Mouse (Mus musculus): ENCODE results near the gene Zdhhc4. TPM values are rescaled to one million over a fixed set of nuclear protein-coding genes. Genes with fewer than 3 reads are reported as not detected.

Gene Zdhhc4
- polyA plus RNA-seq (2015; fragmentation: Nextera tagmentation; extraction: Ambion mirVana): 72.3 and 78.7 TPM in 2 replicates

DNA sequence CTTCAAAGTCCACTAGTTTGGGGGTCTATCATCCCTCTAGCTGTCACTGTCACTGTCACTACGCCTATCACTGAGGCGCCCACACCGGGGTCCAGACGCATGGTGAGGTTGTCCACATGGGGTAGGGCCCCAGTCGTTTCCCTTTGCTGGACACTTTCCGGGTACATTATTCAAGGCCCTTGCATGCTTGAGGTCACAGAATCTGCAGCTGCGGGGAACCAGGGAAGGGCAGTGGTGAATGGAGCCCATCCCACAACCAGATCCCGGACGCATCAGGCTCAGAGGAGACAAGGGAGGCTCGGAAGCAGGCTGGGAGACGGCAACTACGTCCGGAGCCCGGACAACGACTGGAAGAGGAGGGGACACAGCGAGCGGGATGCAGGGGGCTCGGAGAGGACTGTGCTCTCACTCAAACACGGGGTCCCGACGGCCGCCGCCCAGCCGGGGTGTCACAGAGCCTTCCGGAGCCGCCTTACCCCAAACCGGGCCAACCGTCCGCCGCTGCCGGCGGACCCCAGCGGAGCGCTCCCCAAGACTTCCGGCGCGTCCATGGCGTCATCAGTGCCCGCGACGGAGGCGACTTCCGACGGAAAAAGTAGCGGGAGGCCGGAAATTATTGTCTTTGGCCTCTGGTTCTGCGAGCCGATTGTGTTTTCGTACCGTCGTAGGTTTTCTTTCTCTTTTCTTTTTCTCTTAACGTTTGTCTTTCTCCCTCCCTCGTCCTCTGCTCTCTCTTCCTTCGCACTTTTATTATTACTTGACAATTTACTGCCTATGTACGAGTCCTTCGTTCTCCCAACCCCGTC, at the start of gene Zdhhc4:
Zdhhc4 (minus strand) TSS at position 567 of the 806 bp plus-strand sequence.
- under 1% methylated on average over 57 of the region's 57 CpGs for WGBS
- Histone ChIP-seq H3K9me3 (no peaks in the 10 kb centered on the region), H3K36me3 (peaks cover 27% of the 10 kb centered on the region), H3K27ac (peak within 1 kb of the TSS; percentile 77), H3K4me1 (peaks cover 18% of the 10 kb centered on the region), H3K27me3 (no peaks in the 10 kb centered on the region), H3K4me3 (peak within 1 kb of the TSS; percentile 94), H3K4me2 (peak within 1 kb of the TSS; percentile 86), H3K9ac (peak within 1 kb of the TSS; percentile 85)
- no peak for ATAC-seq (ENCODE audit: insufficient number of reproducible peaks, low FRiP score, low TSS enrichment, low read depth)

DNA sequence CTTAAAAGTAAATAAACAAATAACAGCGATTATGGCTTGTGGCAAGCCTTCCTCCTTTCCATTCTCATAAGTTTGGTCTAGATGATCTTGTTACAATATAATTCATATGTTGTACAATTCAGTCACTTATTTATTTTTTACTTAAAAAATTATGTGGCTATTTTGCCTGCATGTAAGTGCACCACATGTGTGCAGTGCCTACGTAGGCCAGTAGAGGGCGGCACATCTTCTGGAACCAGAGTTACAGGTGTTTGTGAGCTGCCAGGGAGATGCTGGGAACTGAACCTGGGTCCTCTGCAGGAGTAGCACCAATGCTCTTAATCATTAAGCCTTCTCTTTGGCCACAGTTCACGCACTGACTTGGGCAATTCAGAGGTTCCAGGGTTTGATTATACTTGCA, 47.1 kb upstream of the Zdhhc4 start:
- H3K4me2 ChIP-seq: no peak overlapping the region
- H3K4me3 ChIP-seq: no peak overlapping the region
- H3K4me1 ChIP-seq: peaks cover 8% of the 10 kb centered on the region; the same call in 1 of the 2 replicates
- WGBS: 84% methylated on average over 4 of the region's 4 CpGs
- no peaks in the 10 kb centered on the region for H3K36me3 ChIP-seq
- H3K27ac ChIP-seq: no peak overlapping the region
- peaks cover 52% of the 10 kb centered on the region for H3K27me3 ChIP-seq
- no peaks in the 10 kb centered on the region for H3K9me3 ChIP-seq
- H3K9ac ChIP-seq: no peak overlapping the region
- no peak for ATAC-seq (ENCODE audit: insufficient number of reproducible peaks, low FRiP score, low TSS enrichment, low read depth)

DNA sequence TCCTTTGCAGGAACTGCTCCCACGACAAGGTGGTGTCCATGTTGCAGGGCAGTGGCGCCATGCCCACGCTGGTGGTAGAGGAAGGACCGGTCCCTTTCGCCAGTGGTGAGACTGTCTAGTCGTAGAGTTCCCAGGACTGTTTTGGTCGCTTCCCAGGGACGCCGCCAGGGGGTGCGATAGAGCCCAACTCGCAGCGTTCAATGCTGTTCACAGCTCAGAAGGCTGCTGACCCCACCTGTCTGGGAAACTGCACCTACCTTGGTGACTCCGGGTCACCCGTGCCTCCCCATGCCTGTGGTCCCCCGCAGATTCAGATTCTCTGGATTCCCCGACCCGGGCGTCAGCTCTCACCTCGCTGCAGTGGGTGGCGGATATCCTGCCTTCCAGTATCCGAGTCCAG, 46.2 kb upstream of the Zdhhc4 start:
- 7% methylated on average over 21 of the region's 21 CpGs for WGBS
- peak overlapping the region; percentile 32 for H3K4me2 ChIP-seq
- no peak overlapping the region for H3K9ac ChIP-seq
- H3K4me3 ChIP-seq: 0 out of 2 replicates have a peak overlapping the region, but pooled peaks have one; percentile 11
- peak overlapping the region; percentile 60; the same call in 1 of the 2 replicates for H3K27ac ChIP-seq
- peaks cover 8% of the 10 kb centered on the region; the same call in 1 of the 2 replicates for H3K4me1 ChIP-seq
- peaks cover 62% of the 10 kb centered on the region for H3K27me3 ChIP-seq
- no peaks in the 10 kb centered on the region for H3K36me3 ChIP-seq
- H3K9me3 ChIP-seq: no peaks in the 10 kb centered on the region
- ATAC-seq (ENCODE audit: insufficient number of reproducible peaks, low FRiP score, low TSS enrichment, low read depth): no peak

DNA sequence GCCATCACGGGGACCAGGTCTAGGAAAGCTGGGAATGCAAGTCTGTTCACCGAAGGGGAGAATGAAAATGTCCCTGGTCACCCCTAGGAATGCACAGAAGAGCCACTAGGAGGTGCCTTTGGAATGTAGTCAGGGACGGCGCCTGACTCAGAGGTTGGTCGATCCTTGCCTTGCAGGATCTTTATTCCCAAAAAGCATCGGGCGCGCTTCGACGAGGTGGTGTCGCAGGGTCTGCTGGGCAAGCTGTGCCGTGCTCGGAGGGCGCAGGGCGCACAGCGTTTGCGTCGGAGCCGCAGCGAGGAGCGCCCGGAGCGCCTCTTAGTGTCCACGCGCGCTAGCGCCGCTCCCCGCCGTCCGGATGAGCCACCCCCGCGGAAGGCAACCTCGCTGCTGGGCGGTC, 43.8 kb upstream of the Zdhhc4 start:
- no peaks in the 10 kb centered on the region for H3K36me3 ChIP-seq
- H3K27me3 ChIP-seq: peaks cover 86% of the 10 kb centered on the region
- H3K4me2 ChIP-seq: peak overlapping the region; percentile 67
- H3K4me3 ChIP-seq: peak overlapping the region; percentile 37
- no peaks in the 10 kb centered on the region for H3K9me3 ChIP-seq
- H3K4me1 ChIP-seq: peaks cover 13% of the 10 kb centered on the region
- 0 out of 2 replicates have a peak overlapping the region, but pooled peaks have one; percentile 3 for H3K9ac ChIP-seq
- 1% methylated on average over 35 of the region's 35 CpGs for WGBS
- ATAC-seq (ENCODE audit: insufficient number of reproducible peaks, low FRiP score, low TSS enrichment, low read depth): no peak
- no peak overlapping the region for H3K27ac ChIP-seq

DNA sequence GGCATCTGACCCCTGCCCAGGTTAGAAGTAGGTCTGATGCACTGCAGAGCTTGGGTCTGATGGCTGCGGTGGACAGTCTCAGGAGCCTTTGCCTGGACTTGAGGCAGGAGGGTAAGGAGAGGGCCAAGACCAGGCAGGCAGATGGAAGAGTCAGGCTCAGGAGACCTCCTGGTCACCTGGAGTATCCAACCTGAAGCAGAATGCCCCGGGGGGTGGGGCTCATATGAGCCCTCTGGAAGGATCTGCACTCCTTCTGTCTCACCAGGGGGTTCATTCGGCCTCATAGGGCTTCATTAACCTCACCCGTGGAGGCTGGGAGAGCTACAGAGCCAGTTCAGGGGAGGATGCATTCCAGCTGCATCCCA, 42.1 kb upstream of the Zdhhc4 start:
- no peak for ATAC-seq (ENCODE audit: insufficient number of reproducible peaks, low FRiP score, low TSS enrichment, low read depth)
- H3K4me2 ChIP-seq: no peak overlapping the region
- no peak overlapping the region for H3K4me3 ChIP-seq
- no peak overlapping the region for H3K9ac ChIP-seq
- 46% methylated on average over 4 of the region's 4 CpGs for WGBS
- H3K27ac ChIP-seq: no peak overlapping the region
- H3K27me3 ChIP-seq: peaks cover 91% of the 10 kb centered on the region
- H3K36me3 ChIP-seq: no peaks in the 10 kb centered on the region
- no peaks in the 10 kb centered on the region for H3K9me3 ChIP-seq
- H3K4me1 ChIP-seq: peaks cover 13% of the 10 kb centered on the region

DNA sequence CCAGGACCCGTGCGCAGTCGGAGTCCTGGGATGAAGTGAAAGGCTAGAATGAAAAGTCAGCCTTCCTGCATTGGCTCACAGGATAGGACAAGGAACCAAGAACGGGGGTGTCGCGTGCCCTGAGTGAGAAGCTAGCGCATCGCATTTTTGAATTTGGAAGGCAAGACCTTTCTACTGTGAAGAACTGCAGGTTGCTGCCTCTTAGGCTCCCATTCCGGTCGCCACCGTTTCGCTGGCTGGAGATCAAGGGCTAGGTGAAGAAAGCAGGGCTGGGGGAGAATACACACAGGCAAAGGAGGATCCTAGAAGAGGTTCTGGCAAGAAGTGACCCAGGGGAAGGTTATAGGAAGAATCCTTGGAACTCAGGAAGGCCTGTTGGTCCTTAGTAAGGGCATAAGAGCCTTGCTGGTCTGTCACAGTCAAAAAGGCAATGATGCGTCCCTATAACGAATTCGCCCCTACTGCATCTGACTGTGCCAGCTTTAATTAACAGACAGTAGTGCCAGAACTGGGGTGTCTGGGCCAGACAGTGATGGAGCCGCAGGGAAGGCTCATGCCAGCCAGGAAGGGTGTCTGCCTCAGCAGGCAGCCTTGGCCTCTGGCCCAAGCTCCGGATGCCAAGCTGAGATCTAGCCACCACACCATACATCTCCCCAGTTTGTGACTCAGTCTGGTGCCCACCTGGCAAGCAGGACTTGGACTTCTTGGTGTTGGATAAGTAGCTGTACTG, 41.5 kb upstream of the Zdhhc4 start:
- H3K36me3 ChIP-seq: no peaks in the 10 kb centered on the region
- no peak overlapping the region for H3K9ac ChIP-seq
- no peak overlapping the region for H3K4me2 ChIP-seq
- H3K27me3 ChIP-seq: peaks cover 93% of the 10 kb centered on the region
- no peak for ATAC-seq (ENCODE audit: insufficient number of reproducible peaks, low FRiP score, low TSS enrichment, low read depth)
- WGBS: 27% methylated on average over 17 of the region's 17 CpGs
- H3K4me1 ChIP-seq: peaks cover 13% of the 10 kb centered on the region
- H3K4me3 ChIP-seq: no peak overlapping the region
- no peaks in the 10 kb centered on the region for H3K9me3 ChIP-seq
- H3K27ac ChIP-seq: no peak overlapping the region

DNA sequence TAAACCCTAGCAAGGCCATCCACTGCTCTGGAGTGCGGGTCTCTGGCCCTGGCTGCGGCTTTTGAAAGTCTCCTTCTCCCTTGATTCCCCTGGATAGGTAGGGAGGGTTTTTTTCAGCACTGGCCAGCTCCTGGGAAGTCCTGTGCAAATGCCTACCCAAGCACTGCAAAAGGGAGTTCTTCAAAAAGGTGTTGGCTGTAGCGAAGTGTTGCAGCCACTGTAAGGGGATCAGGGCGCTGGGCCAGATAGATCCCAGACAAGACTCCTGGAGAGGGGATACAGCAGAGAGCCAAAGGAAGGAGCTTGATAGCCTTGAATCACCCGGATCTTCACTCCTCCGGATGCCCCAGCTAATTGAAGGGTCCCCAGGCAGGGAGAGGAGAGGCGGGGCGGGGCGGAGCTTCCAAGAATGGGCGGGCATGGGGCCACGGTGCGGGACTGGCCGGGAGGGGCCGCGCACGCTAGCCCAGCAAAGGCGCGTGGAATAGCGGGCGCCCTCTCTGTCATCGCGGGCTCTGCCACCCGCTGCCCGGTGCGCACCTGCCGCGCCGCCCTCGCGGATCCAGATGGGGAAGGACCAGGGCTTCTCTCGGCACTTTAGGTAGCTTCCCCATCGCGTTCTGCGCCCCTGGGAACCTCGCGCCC, 40.7 kb upstream of the Zdhhc4 start:
- H3K36me3 ChIP-seq: no peaks in the 10 kb centered on the region
- ATAC-seq (ENCODE audit: insufficient number of reproducible peaks, low FRiP score, low TSS enrichment, low read depth): no peak
- WGBS: 1% methylated on average over 36 of the region's 36 CpGs
- H3K27ac ChIP-seq: no peak overlapping the region
- no peak overlapping the region for H3K9ac ChIP-seq
- peaks cover 92% of the 10 kb centered on the region for H3K27me3 ChIP-seq
- no peaks in the 10 kb centered on the region for H3K9me3 ChIP-seq
- peaks cover 10% of the 10 kb centered on the region for H3K4me1 ChIP-seq
- H3K4me3 ChIP-seq: peak overlapping the region; percentile 19
- H3K4me2 ChIP-seq: peak overlapping the region; percentile 36

DNA sequence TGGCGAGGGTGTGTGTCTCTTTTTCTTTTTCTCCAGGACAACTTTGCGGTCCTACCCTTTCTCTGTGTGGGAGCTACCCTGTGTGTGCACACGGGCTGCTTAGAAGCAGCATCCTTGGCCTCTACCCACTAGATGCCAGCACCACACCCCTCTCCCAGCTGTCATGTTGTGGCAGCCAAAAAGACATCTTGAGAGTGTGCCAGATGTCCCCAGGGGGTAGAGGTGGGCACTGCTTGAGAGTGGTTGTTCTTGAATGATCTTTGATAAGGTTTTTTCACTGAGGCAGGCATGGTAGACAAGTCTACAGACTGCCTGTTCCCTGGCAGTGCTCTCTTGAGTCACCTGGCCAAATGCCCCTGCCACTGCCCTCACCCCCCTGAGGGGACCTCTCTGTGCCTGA, 38.9 kb upstream of the Zdhhc4 start:
- Histone ChIP-seq H3K27me3 (peaks cover 87% of the 10 kb centered on the region), H3K36me3 (no peaks in the 10 kb centered on the region), H3K4me3 (no peak overlapping the region), H3K9ac (no peak overlapping the region), H3K4me1 (peaks cover 20% of the 10 kb centered on the region), H3K27ac (no peak overlapping the region), H3K9me3 (no peaks in the 10 kb centered on the region), H3K4me2 (no peak overlapping the region)
- WGBS: 71% methylated on average over 3 of the region's 3 CpGs
- no peak for ATAC-seq (ENCODE audit: insufficient number of reproducible peaks, low FRiP score, low TSS enrichment, low read depth)

DNA sequence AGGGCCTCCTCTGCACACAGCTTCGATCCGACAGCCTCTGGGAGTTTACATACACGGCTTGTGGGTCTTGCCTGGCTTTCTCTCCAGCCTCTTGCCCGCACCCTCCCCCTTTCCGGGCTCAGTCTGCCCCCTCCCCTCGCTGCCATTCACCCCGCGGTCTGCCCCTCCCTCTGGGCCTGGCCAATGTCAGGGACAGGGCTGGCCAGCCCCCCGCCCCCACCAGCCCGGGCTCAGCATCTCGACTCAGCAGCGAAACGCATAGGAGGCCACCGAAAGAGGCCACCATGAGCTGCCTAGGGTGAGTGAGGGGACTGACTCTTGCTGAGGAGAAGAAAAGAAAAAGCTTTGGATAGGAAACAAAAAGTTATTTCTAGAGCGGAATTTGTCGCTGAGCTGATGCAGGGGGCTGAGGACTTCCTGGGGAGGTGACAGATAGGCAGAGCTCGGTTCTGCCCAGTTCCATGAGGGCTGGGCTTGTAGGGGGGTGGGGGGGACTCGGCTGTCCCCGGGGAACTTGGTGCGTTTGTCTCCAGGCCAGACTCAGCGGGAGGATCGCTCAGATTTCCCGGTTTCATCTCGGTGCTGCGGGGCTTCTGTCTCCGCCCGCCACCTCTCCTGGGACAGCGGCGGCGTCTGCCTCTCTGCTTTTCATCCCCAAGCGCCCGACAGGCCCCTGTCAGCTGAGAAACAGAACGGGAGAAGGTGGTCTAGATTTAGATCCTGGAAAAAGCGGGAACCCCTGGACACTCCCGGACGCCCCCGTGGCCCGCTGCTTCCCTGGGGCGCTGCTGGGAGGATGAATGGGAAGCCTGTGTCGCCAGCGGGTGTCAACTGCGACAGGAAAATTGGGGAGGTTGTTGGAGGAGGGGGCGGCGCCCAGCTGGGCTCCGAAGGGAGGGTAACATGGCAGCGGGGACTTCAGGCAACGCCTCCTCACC, 34.9 kb upstream of the Zdhhc4 start:
- Histone ChIP-seq H3K27me3 (peaks cover 62% of the 10 kb centered on the region), H3K36me3 (no peaks in the 10 kb centered on the region), H3K4me2 (peak overlapping the region; percentile 79), H3K27ac (no peak overlapping the region), H3K9me3 (no peaks in the 10 kb centered on the region), H3K9ac (peak overlapping the region; percentile 44), H3K4me1 (peaks cover 12% of the 10 kb centered on the region), H3K4me3 (peak overlapping the region; percentile 43)
- peak; percentile 17; the same call in 1 of the 2 replicates for ATAC-seq (ENCODE audit: insufficient number of reproducible peaks, low FRiP score, low TSS enrichment, low read depth)
- WGBS: under 1% methylated on average over 47 of the region's 47 CpGs

DNA sequence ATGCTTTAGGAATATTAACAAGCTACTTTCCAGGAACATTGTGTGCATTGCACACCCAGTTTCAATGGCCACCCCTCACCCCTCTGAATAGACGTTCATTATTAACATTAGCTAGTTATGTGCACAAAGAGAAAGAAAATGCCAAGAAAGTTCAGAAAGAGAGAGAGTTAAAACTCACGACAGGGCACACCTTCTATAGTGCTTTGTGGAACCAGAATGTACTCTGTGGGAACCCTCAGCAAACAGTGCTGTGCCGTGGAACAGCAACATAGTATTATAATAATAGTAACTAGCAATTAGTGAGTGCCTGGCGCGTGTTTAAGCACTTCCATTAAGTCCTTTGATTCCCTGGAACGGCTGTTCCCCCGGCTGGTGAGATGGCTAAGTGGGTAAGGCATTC, 32.4 kb upstream of the Zdhhc4 start:
- Histone ChIP-seq H3K4me2 (no peak overlapping the region), H3K27ac (no peak overlapping the region), H3K27me3 (peaks cover 63% of the 10 kb centered on the region), H3K9ac (no peak overlapping the region), H3K4me3 (no peak overlapping the region), H3K36me3 (no peaks in the 10 kb centered on the region), H3K9me3 (no peaks in the 10 kb centered on the region), H3K4me1 (peaks cover 21% of the 10 kb centered on the region)
- WGBS: 43% methylated on average over 7 of the region's 7 CpGs
- ATAC-seq (ENCODE audit: insufficient number of reproducible peaks, low FRiP score, low TSS enrichment, low read depth): no peak

DNA sequence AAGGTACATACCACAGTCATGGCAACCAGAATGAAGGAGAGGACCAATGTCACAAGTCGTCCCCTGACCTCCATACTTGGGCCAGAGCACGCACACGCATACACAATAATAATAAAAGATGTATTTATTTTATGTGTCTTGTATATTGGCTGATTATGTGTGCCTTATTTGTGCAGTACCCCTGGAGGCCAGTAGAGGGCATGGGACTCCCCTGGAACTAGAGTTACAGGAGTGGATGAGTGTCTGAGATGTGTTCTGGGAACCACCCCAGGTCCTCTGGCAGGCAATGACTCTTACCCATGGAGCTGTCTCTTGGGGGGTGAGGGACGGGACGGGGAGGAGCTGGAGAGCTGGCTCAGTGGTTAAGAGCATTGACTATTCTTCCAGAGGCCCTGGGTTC, 30.9 kb upstream of the Zdhhc4 start:
- H3K4me1 ChIP-seq: peaks cover 21% of the 10 kb centered on the region
- no peak overlapping the region for H3K4me2 ChIP-seq
- H3K36me3 ChIP-seq: no peaks in the 10 kb centered on the region
- no peak overlapping the region for H3K27ac ChIP-seq
- peaks cover 60% of the 10 kb centered on the region for H3K27me3 ChIP-seq
- no peak for ATAC-seq (ENCODE audit: insufficient number of reproducible peaks, low FRiP score, low TSS enrichment, low read depth)
- H3K9me3 ChIP-seq: no peaks in the 10 kb centered on the region
- no peak overlapping the region for H3K4me3 ChIP-seq
- 51% methylated on average over 5 of the region's 5 CpGs for WGBS
- H3K9ac ChIP-seq: no peak overlapping the region
